In the genomic region with DNA sequence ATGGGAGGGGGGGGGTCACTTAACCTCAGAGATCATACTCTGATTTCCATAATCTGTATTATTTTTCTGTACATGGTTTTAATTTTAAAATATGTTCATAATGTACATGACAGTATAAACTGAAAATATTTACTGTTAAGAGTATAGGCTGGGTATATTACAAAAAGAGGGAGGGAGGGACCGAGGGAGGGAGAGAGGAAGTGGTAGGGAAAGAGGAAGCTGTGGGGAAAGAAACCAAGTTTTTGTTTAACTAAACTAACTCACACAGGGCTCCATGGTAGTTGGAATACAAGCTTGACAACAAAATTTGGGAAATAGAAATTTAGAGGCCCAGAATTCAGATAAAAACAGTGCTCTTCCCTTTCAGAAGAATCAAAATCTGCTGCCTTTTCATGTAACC, we compare ENCODE assay signal across 8 mouse cellular contexts.
DNase-seq lines count a peak whose midpoint lies in the region; ATAC-seq and TF ChIP-seq lines count a peak whose summit lies in the region.
"Not testable (repeated sequence)": the region's sequence is repeated elsewhere in the genome, so short reads cannot be mapped to it uniquely, and the experiment has no call there.

No protein-coding gene starts in this region.

- TF ChIP-seq EP300 in MEL (IDR thresholded peaks at IDR 0.05; ENCODE audit: low read depth in 1 of 2, low read length in 2 of 2), result not testable (repeated sequence)

- peak; percentile 8 for DNase-seq in 416B (ENCODE audit: low read depth)
- DNase-seq in MEL (ENCODE audit: low read depth, low spot score), result peak; percentile 21
- DNase-seq in MEL-GATA-1-ER (ENCODE audit: extremely low read depth, low read depth), result peak; percentile 52

- H3K9ac ChIP-seq in MEL (ENCODE audit: control insufficient read depth, low read depth, low read length, poor library complexity, severe bottlenecking), result not testable (repeated sequence)

- H3K27ac ChIP-seq in MEL (ENCODE audit: control insufficient read depth, low read depth, low read length), result not testable (repeated sequence)

- not testable (repeated sequence) for H3K4me1 ChIP-seq in MEL (ENCODE audit: control insufficient read depth in 1 of 2, insufficient read depth in 2 of 2, low read length in 2 of 2)

- H3K4me3 ChIP-seq in MEL (ENCODE audit: control insufficient read depth in 1 of 2, insufficient read depth in 1 of 2, low read depth in 2 of 2, low read length in 2 of 2), result not testable (repeated sequence)

- H3K27me3 ChIP-seq in MEL (ENCODE audit: control insufficient read depth in 1 of 2, insufficient read depth in 2 of 2, low read length in 2 of 2), result not testable (repeated sequence)

- not testable (repeated sequence) for H3K79me2 ChIP-seq in MEL (ENCODE audit: control insufficient read depth, insufficient read depth, low read length, poor library complexity)

- H3K36me3 ChIP-seq in MEL (ENCODE audit: control insufficient read depth in 1 of 2, insufficient read depth in 2 of 2, low read length in 2 of 2), result not testable (repeated sequence)

- TF ChIP-seq POLR2A in MEL (IDR thresholded peaks at IDR 0.05; ENCODE audit: control insufficient read depth in 1 of 2, insufficient read depth in 1 of 2, low read depth in 1 of 2, low read length in 2 of 2, poor library complexity in 1 of 2), result not testable (repeated sequence)

- not testable (repeated sequence) for H3K9me3 ChIP-seq in MEL (replicated peaks; ENCODE audit: insufficient read depth, low read length)

- peak; percentile 79 for ATAC-seq in common myeloid progenitor, adult 5-6 weeks (replicated peaks; ENCODE audit: low read depth, poor library complexity, severe bottlenecking)
- peak; percentile 71 for ATAC-seq in granulocyte monocyte progenitor cell, adult 5-6 weeks (replicated peaks; ENCODE audit: poor library complexity, severe bottlenecking)
- ATAC-seq in hematopoietic stem cell, adult 5-6 weeks (replicated peaks in 1 of 2; ENCODE audit: insufficient read depth in 1 of 2, low FRiP score in 2 of 2, low TSS enrichment in 1 of 2, low read depth in 1 of 2, poor library complexity in 2 of 2, severe bottlenecking in 2 of 2), result peak; percentile 51 to 80; a peak in 3 of 4 replicates
- ATAC-seq in megakaryocyte, adult 5-6 weeks (ENCODE audit: poor library complexity, severe bottlenecking), result peak; percentile 82
- peak; percentile 71 for ATAC-seq in megakaryocyte progenitor cell, adult 5-6 weeks (replicated peaks; ENCODE audit: poor library complexity)

- TF ChIP-seq CTCF in MEL (IDR thresholded peaks at IDR 0.05 in 2 of 3, conservative IDR thresholded peaks at IDR 0.05 in 1 of 3; ENCODE audit: control insufficient read depth in 1 of 3, insufficient read depth in 1 of 3, low read depth in 2 of 3, low read length in 3 of 3, poor library complexity in 1 of 3, severe bottlenecking in 1 of 3), result not testable (repeated sequence)

- not testable (repeated sequence) for TF ChIP-seq RAD21 in MEL (IDR thresholded peaks at IDR 0.05; ENCODE audit: low read depth, low read length)
